Mouse (Mus musculus): ENCODE measurements around the gene Gm26938.

- TF ChIP-seq POU5F1 (IDR thresholded peaks at IDR 0.05; ENCODE audit: borderline replicate concordance, low read length) (no peak), CTCF (conservative IDR thresholded peaks at IDR 0.05; ENCODE audit: low read length) (no peak)
Observed at GRCm38 (mm10) chr5:139799801-139800590, 26.2 kb downstream of the Gm26938 start.
